Mouse (Mus musculus): ENCODE data around the gene Pnn.

GRCm38 (mm10) chr12:59084446-59084845 lies 17.8 kb downstream of the Pnn start:
- no peak for TF ChIP-seq POLR2A (IDR thresholded peaks at IDR 0.05; ENCODE audit: low read depth, low read length)
- TF ChIP-seq CTCF (conservative IDR thresholded peaks at IDR 0.05; ENCODE audit: insufficient read depth, insufficient read length, low read depth, low read length): no peak

All from kidney, adult 2 months (tissue).